Mouse (Mus musculus) bone marrow macrophage, adult 2 months (primary cell): ENCODE data around the gene Arhgef40. TPM values are rescaled to one million over a fixed set of nuclear protein-coding genes. Genes with fewer than 3 reads are reported as not detected.
"Not testable (repeated sequence)": the region's sequence is repeated elsewhere in the genome, so short reads cannot be mapped to it uniquely, and the experiment has no call there.

Source experiments
- H3K27ac ChIP-seq: 2 replicates; pipeline ENCODE4 v1.5.1; 2012; ENCODE audit warnings: low read depth, low read length; ENCODE audit not compliant: insufficient read depth
- H3K4me1 ChIP-seq: 2 replicates; pipeline ENCODE4 v1.6.1; 2012; ENCODE audit warnings: low read length; ENCODE audit not compliant: control insufficient read depth, insufficient read depth
- H3K4me3 ChIP-seq: 2 replicates; pipeline ENCODE4 v1.5.1; 2012; ENCODE audit warnings: mild to moderate bottlenecking, low read length, moderate library complexity; ENCODE audit not compliant: insufficient read depth
- CTCF ChIP-seq: IDR thresholded peaks from 2 replicates; pipeline ENCODE4 v1.5.1; 2012; ENCODE audit warnings: low read depth, mild to moderate bottlenecking, low read length, moderate library complexity
- POLR2A ChIP-seq: IDR thresholded peaks from 2 replicates; pipeline ENCODE4 v1.6.1; 2012; ENCODE audit warnings: mild to moderate bottlenecking, low read depth, low read length, borderline replicate concordance
- polyA plus RNA-seq: library from polyadenylated mRNA; stranded (reverse); fragments of >200 nt; gene quantifications from 2 replicates; pipeline ENCODE4 v1.2.4, GENCODE M21; 2012; ENCODE audit not compliant: missing spikeins, insufficient read depth, insufficient read length

The Arhgef40 gene
- polyA plus RNA-seq, 1 experiment = 4.3 TPM

DNA sequence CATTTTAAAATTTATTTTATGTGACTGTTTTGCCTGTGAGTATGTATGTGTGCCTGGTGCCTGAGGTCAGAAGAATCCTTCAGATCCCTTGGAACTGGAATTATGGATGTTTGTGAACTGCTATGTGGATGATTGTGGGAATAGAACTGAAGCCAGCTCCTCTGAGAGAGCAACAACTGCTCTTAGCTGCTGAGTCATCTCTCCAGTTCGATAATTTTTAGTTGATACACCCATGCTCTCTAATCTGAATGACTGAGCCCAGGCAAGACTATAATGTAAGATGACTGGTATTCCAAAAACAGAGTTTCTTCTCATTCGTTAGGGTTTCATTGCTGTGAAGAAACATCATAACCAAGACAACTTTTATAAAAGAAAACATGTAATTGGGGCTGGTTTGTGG is 39.6 kb downstream of the Arhgef40 start:
- no peak overlapping the region for H3K4me3 ChIP-seq
- TF ChIP-seq POLR2A (no peak), CTCF (no peak)
- H3K4me1 ChIP-seq = peaks cover 19% of the 10 kb centered on the region
- no peak overlapping the region for H3K27ac ChIP-seq

DNA sequence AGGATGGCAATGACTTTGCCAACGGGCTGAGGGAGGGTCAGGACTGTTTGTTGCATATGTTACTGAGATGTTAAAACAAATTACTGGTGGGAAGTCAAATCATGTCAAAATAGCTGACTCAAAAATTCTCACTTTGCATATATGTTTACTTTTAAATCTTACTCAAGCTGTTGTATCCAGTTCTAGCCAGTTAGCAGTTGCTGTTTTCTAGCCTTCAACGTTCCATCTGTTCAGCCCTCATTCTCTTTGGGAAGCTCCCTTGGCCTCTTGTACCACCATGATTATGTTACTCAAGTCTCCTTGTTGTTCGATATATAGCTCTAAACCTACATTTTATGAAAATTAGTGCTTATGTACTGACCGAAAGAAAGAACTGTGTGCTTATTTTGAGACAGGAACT is 41.8 kb downstream of the Arhgef40 start:
- Histone ChIP-seq H3K27ac (no peak overlapping the region), H3K4me3 (no peak overlapping the region), H3K4me1 (peaks cover 15% of the 10 kb centered on the region)
- TF ChIP-seq CTCF = no peak
- TF ChIP-seq POLR2A = no peak

DNA sequence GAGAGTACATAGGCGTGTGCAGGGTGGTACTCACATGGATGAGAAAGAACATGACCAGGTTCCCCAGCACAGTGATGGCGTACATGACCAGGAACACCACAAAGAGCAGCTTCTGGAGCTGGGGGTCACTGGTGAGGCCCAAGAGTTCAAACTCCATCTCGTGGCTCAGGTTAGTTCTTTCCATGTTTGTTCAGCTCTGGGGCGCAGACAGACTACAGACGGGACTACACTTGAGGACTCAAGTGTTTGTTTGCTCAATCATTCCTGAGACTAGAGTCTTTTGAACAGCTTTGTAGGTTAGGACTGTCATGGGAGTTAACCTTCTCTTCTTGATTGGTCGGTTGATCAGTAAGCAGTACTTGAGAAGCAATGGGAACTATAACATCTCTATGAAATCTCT is 51.4 kb downstream of the Arhgef40 start:
- H3K27ac ChIP-seq = no peak overlapping the region
- no peak overlapping the region for H3K4me3 ChIP-seq
- TF ChIP-seq POLR2A (no peak), CTCF (no peak)
- H3K4me1 ChIP-seq = no peaks in the 10 kb centered on the region

DNA sequence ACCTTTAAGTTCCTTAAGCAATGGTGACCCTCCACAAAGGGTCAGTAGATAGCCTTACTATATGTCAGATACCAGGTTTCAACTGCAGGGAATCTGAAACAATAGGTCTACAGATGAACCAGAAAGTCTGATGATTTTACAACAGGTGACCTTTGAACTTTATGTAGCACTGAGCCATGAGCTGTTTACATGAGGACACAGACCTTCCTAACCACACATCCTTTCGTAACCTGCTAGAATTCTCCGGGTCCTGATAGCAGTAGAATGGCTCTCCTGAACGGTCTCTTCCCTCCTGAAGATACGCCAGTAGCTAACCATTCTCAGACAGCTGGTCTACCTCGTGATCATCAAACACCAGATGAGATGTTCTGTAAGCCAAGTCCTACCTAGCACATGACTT is 54.8 kb downstream of the Arhgef40 start:
- no peaks in the 10 kb centered on the region for H3K4me1 ChIP-seq
- H3K4me3 ChIP-seq = no peak overlapping the region
- no peak overlapping the region for H3K27ac ChIP-seq
- no peak for TF ChIP-seq POLR2A
- TF ChIP-seq CTCF = no peak

DNA sequence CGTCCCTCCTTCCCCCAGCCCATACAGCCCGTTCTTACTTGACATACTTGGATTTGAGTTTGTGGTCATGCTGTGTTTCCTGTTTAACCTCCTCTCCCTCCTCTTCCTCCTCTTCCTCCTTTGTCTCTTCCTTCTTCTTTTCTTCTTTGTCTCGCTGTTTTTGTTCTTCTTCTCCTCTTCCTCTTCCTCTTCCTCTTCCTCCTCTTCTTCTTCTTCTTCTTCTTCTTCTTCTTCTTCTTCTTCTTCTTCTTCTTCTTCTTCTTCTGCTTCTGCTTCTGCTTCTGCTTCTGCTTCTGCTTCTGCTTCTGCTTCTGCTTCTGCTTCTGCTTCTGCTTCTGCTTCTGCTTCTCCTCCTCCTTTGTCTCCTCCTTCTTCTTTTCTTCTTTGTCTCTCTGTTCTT is 57.8 kb downstream of the Arhgef40 start, which contains the start of gene Olfr221:
Gene Olfr221, minus strand, starts transcription at position 101 of the 400 bp plus-strand sequence.
- not testable (repeated sequence) for H3K4me3 ChIP-seq, H3K4me1 ChIP-seq
- H3K27ac ChIP-seq = peak within 1 kb of the TSS; percentile 52

DNA sequence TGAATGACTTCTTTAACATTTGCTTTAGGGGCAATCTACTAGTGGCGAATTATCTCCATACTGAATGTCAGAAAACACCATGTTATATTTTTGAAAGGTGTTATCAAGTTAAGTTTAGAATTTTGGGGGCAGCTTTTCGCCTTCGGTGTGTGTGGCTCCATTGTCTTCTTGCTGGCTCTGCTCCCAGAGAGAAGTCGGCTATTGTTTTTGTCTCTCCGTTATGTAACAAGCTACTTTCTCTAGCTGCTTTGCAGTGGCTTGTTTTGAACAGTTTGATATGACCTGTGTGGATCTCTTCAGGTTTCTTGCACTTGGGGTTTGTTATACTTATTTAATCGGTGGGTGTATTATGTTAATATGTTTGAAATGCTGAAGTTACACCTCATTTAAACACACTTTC is 58.9 kb downstream of the Arhgef40 start:
- no peak overlapping the region for H3K27ac ChIP-seq
- TF ChIP-seq CTCF = no peak
- no peak overlapping the region for H3K4me3 ChIP-seq
- no peaks in the 10 kb centered on the region for H3K4me1 ChIP-seq

DNA sequence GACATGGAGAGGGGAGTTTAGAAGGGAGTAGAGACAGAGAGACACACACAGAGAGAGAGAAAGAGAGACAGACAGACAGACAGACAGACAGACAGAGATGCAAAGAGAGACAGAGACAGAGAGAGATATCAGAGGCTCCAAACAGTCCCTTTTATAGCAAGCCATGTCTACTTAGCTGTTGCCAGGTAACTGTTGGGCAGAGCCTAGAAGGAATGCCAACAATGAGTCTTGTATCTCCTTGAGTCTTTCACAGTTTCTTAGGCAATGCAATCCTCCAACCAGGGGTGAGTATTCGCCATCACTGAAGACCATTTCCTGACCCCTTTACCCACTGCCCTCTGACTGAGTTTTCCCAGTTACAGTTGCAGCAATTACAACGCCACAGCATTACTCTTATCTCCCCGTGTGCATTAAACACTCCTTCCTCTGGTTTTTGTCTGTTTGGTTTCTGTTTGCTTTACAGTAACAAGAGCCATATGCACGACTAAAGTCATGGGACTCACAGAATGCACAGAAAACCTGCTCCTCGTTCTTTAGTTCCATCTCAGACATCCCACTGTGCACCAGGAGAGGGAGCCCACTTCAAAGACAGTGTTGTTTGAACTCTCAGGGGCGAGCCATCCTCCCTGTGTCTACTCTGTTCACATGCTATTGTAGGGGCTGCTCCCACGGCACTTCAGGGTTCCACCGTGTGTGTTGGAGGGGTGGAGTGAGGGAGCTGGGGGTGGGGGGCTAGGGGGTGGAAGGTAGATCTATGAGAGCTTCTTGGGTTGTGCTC is 60.6 kb downstream of the Arhgef40 start:
- Histone ChIP-seq H3K4me3 (no peak overlapping the region), H3K27ac (no peak overlapping the region), H3K4me1 (no peaks in the 10 kb centered on the region)
- TF ChIP-seq CTCF (no peak), POLR2A (no peak)

DNA sequence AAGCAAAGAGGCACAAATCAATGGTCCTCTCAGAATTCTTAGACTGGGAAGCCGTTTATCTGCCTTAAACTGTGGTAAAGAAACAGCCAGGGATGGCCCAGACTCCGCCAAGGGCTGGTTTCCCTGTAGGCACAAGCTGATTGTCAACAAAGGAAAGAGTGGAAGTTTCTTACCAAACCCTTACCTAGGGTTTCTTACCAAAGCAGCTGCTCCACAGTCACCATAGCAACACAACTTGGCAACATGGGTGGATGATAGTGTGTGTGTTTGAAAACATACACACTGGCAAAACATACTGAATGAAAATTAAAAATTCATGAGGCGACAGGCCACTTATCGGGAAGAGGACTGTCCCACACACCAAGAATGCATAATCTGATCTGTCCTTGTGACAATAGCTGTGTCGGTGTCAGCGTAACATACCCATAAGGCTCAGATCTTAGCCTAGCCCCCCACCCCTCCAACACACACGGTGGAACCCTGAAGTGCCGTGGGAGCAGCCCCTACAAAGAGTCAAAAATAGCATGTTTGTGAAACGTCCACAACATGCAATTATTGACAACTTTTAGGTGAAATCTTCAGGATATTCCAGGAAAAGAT is 61.5 kb downstream of the Arhgef40 start:
- TF ChIP-seq CTCF = no peak
- no peak for TF ChIP-seq POLR2A
- no peak overlapping the region for H3K4me3 ChIP-seq
- H3K4me1 ChIP-seq = no peaks in the 10 kb centered on the region
- no peak overlapping the region for H3K27ac ChIP-seq

DNA sequence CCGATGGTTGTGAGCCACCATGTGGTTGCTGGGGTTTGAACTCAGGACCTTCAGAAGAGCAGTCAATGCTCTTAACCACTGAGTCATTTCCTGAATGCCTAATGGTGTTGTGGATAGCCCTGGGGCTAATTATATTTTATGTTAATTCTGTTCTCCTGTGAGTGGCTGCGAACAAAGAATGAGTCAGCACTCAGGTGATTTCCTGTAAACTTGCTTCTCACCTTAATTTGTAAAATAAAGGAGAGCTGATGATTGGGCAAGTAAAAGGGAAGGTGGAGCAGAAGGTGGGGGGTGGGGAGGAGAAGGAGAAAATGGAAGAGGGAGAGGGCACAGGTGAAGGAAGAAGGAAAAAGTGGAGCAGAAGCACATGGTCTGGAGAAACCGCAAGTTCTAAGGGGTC is 68.2 kb downstream of the Arhgef40 start:
- H3K4me1 ChIP-seq, H3K27ac ChIP-seq, H3K4me3 ChIP-seq: not testable (repeated sequence)

Other genes starting within 250 kb of the Arhgef40 start
- not detected in 2 replicates for gene Ang4, start 211.1 kb upstream of the Arhgef40 start, polyA plus RNA-seq
- not detected in 2 replicates for gene AY358078, start 184.7 kb upstream of the Arhgef40 start, polyA plus RNA-seq
- gene Ear6, start 131.0 kb upstream of the Arhgef40 start, polyA plus RNA-seq = not detected in 2 replicates
- gene Mettl17, start 99.9 kb upstream of the Arhgef40 start, polyA plus RNA-seq = 18.6 and 19.4 TPM in 2 replicates
- gene Slc39a2, start 91.8 kb upstream of the Arhgef40 start, polyA plus RNA-seq = 0.44 and 1.2 TPM in 2 replicates
- 0.91 and 2.5 TPM in 2 replicates for gene Ndrg2, start 70.6 kb upstream of the Arhgef40 start, polyA plus RNA-seq
- gene Tppp2, start 66.3 kb upstream of the Arhgef40 start, polyA plus RNA-seq = not detected in 2 replicates
- not detected in 2 replicates for gene Rnase13, start 61.9 kb upstream of the Arhgef40 start, polyA plus RNA-seq
- gene Tmem253, start 30.9 kb downstream of the Arhgef40 start, polyA plus RNA-seq = not detected in 2 replicates
- 31.2 and 43.5 TPM in 2 replicates for gene Zfp219, start 36.0 kb downstream of the Arhgef40 start, polyA plus RNA-seq
- gene Olfr221, start 57.7 kb downstream of the Arhgef40 start, polyA plus RNA-seq = not detected in 2 replicates
- 237 and 270 TPM in 2 replicates for gene Hnrnpc, start 119.3 kb downstream of the Arhgef40 start, polyA plus RNA-seq
- 1.7 and 3.4 TPM in 2 replicates for gene Rpgrip1, start 126.0 kb downstream of the Arhgef40 start, polyA plus RNA-seq
- gene Supt16, start 212.7 kb downstream of the Arhgef40 start, polyA plus RNA-seq = 52.0 and 52.9 TPM in 2 replicates